Mouse (Mus musculus) myocyte (in vitro differentiated cells): ENCODE measurements around the gene Mid2.

Experiments used
- CEBPB ChIP-seq: IDR thresholded peaks from 2 replicates; pipeline ENCODE4 v1.6.1; 2011; ENCODE audit warnings: mild to moderate bottlenecking, moderate library complexity; ENCODE audit not compliant: poor library complexity, insufficient read depth, severe bottlenecking
- E2F4 ChIP-seq: IDR thresholded peaks from one replicate; pipeline ENCODE4 v1.6.1; 2011; ENCODE audit warnings: mild to moderate bottlenecking, control low read depth, moderate library complexity; ENCODE audit not compliant: insufficient read depth
- MAX ChIP-seq: IDR thresholded peaks from one replicate; pipeline ENCODE4 v1.6.1; 2011; ENCODE audit warnings: low read depth, mild to moderate bottlenecking, control low read depth
- MYOD1 ChIP-seq, 3 experiments: IDR thresholded peaks; one replicate each; pipeline ENCODE4 v1.6.1; 2011; ENCODE audit warnings: control low read depth in 2 of 3, low read depth in 2 of 3, mild to moderate bottlenecking in 2 of 3, moderate library complexity in 1 of 3; ENCODE audit not compliant: insufficient read length in 2 of 3, control insufficient read depth in 1 of 3
- MYOG ChIP-seq, 3 experiments: IDR thresholded peaks; one replicate each; pipeline ENCODE4 v1.6.1; 2011; ENCODE audit warnings: control low read depth in 2 of 3, low read depth in 2 of 3, mild to moderate bottlenecking in 2 of 3; ENCODE audit not compliant: insufficient read length in 2 of 3, control insufficient read depth in 1 of 3, insufficient read depth in 1 of 3
- POLR2A ChIP-seq: IDR thresholded peaks from one replicate; pipeline ENCODE4 v1.6.1; 2011; ENCODE audit warnings: low read depth, mild to moderate bottlenecking, control low read depth, moderate library complexity; ENCODE audit not compliant: insufficient read length
- POLR2AphosphoS2 ChIP-seq: IDR thresholded peaks from one replicate; pipeline ENCODE4 v1.6.1; 2011; ENCODE audit warnings: low read depth, control low read depth; ENCODE audit not compliant: insufficient read length
- REST ChIP-seq: IDR thresholded peaks from one replicate; pipeline ENCODE4 v1.6.1; 2011; ENCODE audit warnings: mild to moderate bottlenecking, control low read depth, moderate library complexity; ENCODE audit not compliant: insufficient read depth, insufficient read length
- USF1 ChIP-seq: IDR thresholded peaks from one replicate; pipeline ENCODE4 v1.6.1; 2011; ENCODE audit warnings: low read depth, mild to moderate bottlenecking, control low read depth, moderate library complexity

DNA sequence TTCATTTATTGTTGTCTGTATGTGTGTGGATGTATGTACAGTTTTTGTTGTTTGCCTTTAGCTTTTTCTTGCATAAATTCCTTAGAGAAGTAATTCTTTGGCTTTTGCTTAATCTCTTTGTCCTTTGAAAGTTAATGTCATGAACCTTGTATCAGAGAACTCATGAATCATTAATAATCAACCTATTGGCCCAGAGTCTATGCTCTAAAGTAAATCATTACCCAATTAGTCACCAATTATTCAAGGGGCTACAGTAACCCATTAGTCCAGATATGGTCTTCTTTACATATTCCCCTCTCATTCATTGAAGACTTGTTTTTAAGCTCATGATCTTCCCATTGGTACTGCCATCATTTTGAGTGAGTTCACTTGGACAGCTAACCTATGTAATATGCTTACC is 74.6 kb downstream of the Mid2 start:
- TF ChIP-seq REST (no peak), MYOG (IDR thresholded peaks at IDR 0.05; ENCODE audit: control insufficient read depth in 1 of 3, insufficient read depth in 1 of 3, insufficient read length in 2 of 3, low read depth in 2 of 3) (no peak), POLR2AphosphoS2 (no peak), CEBPB (no peak), E2F4 (no peak), USF1 (no peak), POLR2A (no peak), MYOD1 (IDR thresholded peaks at IDR 0.05; ENCODE audit: control insufficient read depth in 1 of 3, insufficient read length in 2 of 3, low read depth in 2 of 3) (no peak), MAX (no peak)
